Mouse (Mus musculus): ENCODE data around the gene Mavs. TPM values are rescaled to one million over a fixed set of nuclear protein-coding genes. Genes with fewer than 3 reads are reported as not detected.

Mavs gene
- polyA plus RNA-seq (2012; rRNA removed): 47.2 and 50.2 TPM in 2 replicates

GRCm38 (mm10) chr2:131233307-131234126, at the start of gene Mavs:
Mavs (plus strand) TSS chr2:131234063.
- DNase-seq (ENCODE audit: low spot score): peak; percentile 84

- no peak for DNase-seq (ENCODE audit: low spot score)
These were observed 47.5 kb upstream of the Mavs start for GRCm38 (mm10) chr2:131186343-131186742.

DNA sequence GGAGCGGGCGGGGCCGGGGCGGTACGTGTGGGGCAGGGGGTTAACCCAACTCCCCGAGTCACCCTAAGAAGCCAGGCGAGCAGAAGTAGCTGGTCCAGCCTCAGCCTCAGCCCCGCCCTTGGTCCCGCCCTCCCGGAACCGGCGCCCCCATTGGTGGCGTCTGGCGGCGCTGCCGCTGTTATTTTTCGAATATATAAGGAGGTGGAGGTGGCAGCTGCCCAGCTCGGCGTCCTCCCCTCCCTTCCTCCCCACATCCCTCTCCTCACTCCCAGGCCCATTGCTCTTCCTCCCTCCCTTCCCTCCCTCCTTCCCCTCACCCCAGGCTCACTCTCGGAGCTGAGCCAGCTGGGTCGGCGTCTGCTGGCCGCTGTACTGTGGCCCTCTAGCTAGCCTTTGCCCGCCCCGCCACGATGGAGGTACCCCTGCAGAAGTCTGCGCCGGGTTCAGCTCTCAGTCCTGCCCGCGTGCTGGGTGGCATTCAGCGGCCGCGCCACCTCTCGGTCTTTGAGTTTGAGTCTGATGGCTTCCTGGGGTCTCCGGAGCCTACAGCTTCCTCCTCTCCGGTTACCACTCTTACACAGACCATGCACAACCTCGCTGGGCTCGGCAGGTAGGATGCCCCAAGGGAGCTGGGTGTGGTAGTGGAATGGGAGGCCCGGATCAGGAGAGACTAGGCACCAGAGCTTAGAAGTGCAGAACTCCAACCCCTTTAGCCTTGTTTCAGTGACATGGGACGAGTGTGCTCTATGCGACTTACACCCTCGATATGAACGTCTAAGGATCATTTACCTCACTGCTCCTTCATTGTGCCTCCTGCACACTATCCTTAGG, 46.9 kb upstream of the Mavs start, which contains the start of the genes Cdc25b and Spef1:
Gene Cdc25b, plus strand, starts transcription at position 179 of the 831 bp plus-strand sequence.
Gene Spef1, minus strand, starts transcription at position 512 of the 831 bp plus-strand sequence.
- peak; percentile 71 for DNase-seq (ENCODE audit: low spot score)

- no peak for DNase-seq (ENCODE audit: low spot score)
These were observed 46.3 kb upstream of the Mavs start for GRCm38 (mm10) chr2:131187602-131187922.

- DNase-seq (ENCODE audit: low spot score): no peak
These were observed 45.6 kb upstream of the Mavs start for GRCm38 (mm10) chr2:131188311-131188710.

GRCm38 (mm10) chr2:131189521-131190309, 44.1 kb upstream of the Mavs start:
- no peak for DNase-seq (ENCODE audit: low spot score)

DNA sequence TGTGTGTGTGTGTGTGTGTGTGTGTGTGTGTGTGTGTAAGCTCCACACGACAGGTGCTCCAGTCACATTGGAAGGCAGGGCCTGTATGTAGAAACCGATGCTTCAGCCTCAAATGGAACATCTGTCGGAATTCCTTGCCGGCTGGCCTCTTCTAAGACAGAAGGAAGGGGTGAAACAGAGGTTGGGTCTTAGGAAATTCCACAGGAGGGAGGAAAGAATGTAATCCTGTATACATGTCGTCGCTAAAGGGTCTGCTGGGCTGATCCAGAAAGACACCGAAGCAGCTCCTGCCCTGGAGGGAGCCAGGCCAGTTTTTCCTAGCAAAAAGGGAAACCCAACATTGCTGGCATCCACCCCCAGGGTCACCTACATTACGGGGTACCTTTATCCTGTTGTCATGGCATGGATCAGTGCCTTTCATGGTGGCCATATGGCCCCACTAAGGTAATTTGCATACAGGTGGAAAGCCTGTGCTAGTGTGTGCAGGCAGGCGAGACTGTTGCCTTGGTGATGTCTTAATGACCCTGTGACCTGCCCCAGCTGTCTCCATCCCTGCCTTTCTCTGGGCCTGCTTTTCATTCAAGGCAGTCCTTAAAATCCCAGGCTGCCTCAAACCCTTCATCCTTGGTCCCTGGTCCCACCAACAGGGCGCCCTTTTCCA, 43.4 kb upstream of the Mavs start:
- DNase-seq (ENCODE audit: low spot score): no peak

DNA sequence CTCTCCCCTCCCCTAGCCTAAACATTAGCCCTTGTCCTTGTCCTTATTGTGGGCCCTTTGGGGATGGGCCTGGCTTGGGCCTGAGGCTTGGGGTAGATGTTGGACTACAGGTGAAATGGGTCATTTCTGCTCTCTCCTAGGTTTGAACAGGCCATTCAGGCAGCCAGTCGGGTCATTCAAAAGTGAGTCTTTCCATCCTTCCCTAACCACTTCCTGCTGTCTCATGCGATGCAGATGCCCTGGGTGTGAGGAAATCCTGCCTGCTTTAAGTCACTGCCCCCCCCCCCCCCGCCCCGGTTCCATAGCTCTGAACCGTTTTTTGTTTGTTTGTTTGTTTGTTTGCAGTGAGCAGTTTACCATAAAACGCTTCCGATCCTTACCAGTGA, 42.9 kb upstream of the Mavs start:
- DNase-seq (ENCODE audit: low spot score): no peak

DNA sequence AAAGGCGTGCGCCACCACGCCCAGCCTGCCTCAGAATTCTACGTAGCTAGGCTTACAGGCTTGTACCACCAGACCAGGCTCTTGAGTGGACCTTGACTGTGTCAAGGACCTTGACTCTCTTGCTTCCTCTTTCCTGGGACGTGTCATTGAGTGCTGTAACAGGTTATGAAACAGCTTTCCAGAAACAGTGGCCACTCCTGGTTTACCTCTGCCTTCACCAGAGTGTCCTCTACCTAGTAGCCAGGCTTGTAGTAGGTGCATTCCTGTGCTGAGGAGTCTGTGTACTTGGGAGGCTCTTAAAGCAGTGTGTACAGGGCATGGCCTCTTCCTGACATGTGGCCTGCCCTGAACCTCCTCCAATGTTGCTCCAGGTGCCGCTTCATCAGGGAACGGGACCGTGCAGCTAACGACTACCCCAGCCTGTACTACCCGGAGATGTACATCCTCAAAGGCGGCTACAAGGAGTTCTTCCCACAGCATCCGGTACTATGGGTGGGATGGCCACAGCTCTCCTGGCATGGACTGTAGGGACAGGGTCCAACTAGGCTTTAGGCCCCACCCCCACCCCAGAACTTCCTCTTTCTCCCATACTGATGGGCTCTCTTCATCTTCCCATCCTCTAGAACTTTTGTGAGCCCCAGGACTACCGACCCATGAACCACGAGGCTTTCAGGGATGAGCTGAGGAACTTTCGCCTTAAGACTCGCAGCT, 37.1 kb upstream of the Mavs start:
- DNase-seq (ENCODE audit: low spot score): no peak

GRCm38 (mm10) chr2:131200710-131201109, 33.2 kb upstream of the Mavs start:
- no peak for DNase-seq (ENCODE audit: low spot score)

DNA sequence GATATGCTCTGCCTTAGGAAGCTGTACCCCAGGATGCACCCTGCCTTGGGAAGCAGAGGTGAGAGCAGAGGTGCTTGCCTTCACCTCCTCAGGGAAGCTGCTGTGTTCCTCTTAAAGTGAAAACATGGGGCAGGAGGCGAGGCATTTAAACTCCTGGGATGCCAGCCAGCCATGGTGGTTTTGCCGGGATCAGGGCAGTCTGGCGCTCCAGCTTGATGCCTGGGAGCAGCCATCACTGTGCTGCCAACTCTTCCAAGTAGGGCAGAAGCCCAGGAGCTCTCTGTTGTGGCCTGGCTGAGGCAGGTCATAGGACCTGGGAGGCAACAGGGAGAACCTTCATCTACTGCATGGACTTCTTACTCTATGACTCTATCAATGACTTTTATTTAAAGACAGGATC, 32.6 kb upstream of the Mavs start:
- DNase-seq (ENCODE audit: low spot score): no peak

- DNase-seq (ENCODE audit: low spot score): no peak
These were observed 29.9 kb upstream of the Mavs start for GRCm38 (mm10) chr2:131203816-131204409.

- DNase-seq (ENCODE audit: low spot score): peak; percentile 80
These were observed 29.4 kb upstream of the Mavs start for GRCm38 (mm10) chr2:131204410-131204981.

- DNase-seq (ENCODE audit: low spot score): no peak
These were observed 28.2 kb upstream of the Mavs start for GRCm38 (mm10) chr2:131205521-131206182.

DNA sequence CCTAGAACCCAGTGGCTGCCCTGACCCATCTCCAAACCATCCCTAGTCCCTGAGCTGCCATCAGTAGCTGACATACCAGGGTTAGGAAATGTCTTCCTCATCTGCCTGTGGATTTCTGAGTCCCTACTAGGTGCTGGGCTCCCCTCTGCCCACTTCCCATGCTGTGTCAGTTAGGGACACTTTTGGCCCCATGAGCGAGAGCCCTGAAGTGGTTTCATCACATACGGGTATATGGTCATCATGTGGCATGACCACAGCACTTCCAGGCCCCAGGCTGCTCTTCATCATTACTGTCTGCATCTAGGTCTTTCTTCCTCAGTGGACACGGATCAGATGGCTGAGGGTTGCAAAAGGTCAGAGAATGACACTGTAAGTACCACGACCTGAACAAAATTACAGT, 27.1 kb upstream of the Mavs start, which contains the start of gene Ap5s1:
Gene Ap5s1, plus strand, starts transcription at position 301 of the 400 bp plus-strand sequence.
- DNase-seq (ENCODE audit: low spot score): no peak

GRCm38 (mm10) chr2:131208356-131208755, 25.5 kb upstream of the Mavs start:
- DNase-seq (ENCODE audit: low spot score): no peak

- no peak for DNase-seq (ENCODE audit: low spot score)
These were observed 24.6 kb upstream of the Mavs start for GRCm38 (mm10) chr2:131209125-131209795.

DNA sequence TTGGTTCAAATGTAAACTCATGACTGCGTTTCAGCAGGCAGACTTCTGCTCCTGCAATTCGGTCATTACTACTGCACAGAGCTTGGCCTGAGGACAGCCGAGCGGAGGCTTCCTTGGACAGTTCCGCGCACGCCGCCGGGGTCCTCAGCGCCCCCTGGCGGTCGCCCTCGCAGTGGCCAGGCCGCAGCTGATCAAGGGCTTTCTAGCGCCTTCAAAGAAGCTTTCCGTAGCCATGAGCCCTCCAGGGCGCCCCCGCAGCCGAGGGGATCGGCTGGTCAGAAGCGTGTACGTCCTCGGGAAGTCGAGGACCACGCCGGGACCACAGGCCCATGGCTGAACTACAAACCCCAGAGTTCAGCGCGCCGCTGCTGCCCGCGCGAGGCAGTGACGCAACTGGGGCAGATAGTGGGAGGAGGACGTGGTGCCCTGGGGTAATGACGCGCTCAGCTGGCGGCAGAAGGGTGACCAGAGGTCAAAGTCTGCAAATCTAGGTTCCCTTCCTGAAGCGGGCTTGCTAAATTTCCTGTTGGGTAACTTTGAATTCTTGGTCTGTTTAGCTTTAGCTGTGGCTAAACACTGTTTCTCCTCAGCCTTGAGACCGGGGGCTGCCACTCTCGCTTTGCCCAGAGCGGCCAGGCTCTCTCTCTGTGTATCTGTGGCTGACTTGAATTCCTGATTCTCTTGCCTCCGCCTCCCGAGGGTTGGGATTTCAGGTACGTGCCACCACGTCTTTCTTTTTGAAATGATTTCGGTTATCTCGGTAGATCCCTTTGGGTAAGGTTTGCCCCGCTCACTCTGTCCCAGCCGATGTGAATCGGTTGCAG, 23.7 kb upstream of the Mavs start:
- DNase-seq (ENCODE audit: low spot score): peak; percentile 97

Measured in urinary bladder, adult 2 months (tissue).